Mouse (Mus musculus) cerebellum, adult 2 months (tissue): ENCODE measurements around the gene Ppp6r1.

Experiments used
- CTCF ChIP-seq: fragments of 200-500 bp; IDR thresholded peaks from 2 replicates; pipeline ENCODE4 v1.5.1; 2011; ENCODE audit warnings: low read depth, mild to moderate bottlenecking, control low read depth, low read length, moderate library complexity, borderline replicate concordance; ENCODE audit not compliant: insufficient read depth
- POLR2A ChIP-seq: fragments of 200-500 bp; IDR thresholded peaks from 2 replicates; pipeline ENCODE4 v1.6.1; 2011; ENCODE audit warnings: low read length, control low read depth, borderline replicate concordance; ENCODE audit not compliant: insufficient read depth

DNA sequence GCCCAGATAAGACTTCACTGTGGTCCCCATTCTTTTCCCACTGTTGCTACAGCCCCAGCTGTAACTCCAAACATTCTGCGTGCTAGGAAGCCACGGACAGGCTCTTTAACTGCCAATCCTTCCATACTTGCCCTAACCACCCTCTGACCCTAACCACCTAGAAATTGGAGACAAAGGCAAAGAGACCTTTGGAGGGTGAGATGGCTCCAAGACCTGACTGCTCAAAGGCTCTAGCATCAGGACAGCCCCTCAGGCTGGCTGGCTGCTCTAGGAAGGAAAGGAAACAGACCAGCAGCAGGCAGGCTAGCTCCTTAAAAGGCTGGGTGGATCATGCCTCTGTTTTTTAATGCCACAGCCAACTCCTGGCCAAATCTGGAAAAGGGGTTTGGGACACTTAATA is 4.6 kb downstream of the Ppp6r1 start:
- no peak for TF ChIP-seq POLR2A
- TF ChIP-seq CTCF, result no peak
